Mouse (Mus musculus) erythroblast, embryonic 14.5 days (primary cell): ENCODE measurements around the gene Tor3a. TPM values are rescaled to one million over a fixed set of nuclear protein-coding genes. Genes with fewer than 3 reads are reported as not detected.

Source experiments
- H3K27me3 ChIP-seq: 2 replicates; pipeline ENCODE4 v1.6.1; 2012; ENCODE audit warnings: inconsistent platforms; ENCODE audit not compliant: control insufficient read depth
- H3K36me3 ChIP-seq: 2 replicates; pipeline ENCODE4 v1.6.1; 2012; ENCODE audit warnings: mild to moderate bottlenecking, inconsistent platforms; ENCODE audit not compliant: control insufficient read depth
- H3K4me1 ChIP-seq: 2 replicates; pipeline ENCODE4 v1.6.1; 2012; ENCODE audit warnings: inconsistent platforms; ENCODE audit not compliant: control insufficient read depth
- H3K4me3 ChIP-seq: replicated peaks from 2 replicates; pipeline ENCODE3; 2012; ENCODE audit warnings: moderate library complexity, mild to moderate bottlenecking, inconsistent platforms
- H3K9me3 ChIP-seq: 2 replicates; pipeline ENCODE4 v1.6.1; 2012; ENCODE audit warnings: low read length, inconsistent platforms, mixed read lengths; ENCODE audit not compliant: control insufficient read depth
- GATA1 ChIP-seq: IDR thresholded peaks from 2 replicates; pipeline ENCODE4 v1.6.1; 2012; ENCODE audit warnings: low read length, inconsistent platforms, mixed read lengths
- TAL1 ChIP-seq: IDR thresholded peaks from 3 replicates; pipeline ENCODE4 v1.6.1; 2012; ENCODE audit warnings: low read length, inconsistent platforms, mixed read lengths
- polyA plus RNA-seq: library from polyadenylated mRNA; stranded (reverse); fragments of >175 nt; gene quantifications from 2 replicates; pipeline ENCODE4 v1.2.3, GENCODE M21; 2012

The Tor3a gene
- polyA plus RNA-seq, 1 experiment: not detected

DNA sequence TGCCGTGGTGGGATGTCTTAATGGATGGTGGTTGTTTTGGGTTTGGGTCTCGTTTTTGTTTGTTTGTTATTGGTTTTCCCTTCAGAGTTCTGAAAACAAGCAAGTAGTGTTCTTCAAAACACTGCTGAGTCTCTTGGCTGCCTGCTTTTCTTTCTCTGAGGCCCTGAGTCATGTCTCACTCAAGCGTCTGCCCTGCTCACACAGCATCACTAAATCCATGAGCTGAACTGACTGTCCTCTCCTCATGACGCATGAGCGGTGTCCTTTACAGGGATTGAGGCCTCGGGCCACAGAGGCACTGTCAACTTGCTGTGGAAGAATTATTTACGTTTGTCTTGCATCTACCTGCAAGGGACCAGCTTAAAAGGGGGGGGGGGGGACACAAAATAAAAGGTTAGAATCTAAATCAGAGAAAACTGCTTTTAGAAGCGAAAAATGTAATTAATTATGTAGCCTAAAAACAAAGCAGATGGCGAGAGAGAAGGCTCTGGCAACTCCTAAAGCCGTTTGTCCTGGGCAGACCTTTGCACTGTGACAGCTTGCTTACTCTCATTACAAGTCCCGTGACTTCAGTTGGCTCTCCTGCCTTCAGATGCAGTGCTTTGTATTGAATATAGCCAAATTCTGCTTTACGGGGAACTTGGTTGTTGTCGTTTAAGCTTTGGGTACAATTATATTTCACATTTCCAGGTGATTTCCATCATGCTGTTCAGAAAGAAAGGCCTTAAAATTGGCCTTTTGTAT, 29.2 kb downstream of the Tor3a start:
- Histone ChIP-seq H3K4me1 (peaks cover 8% of the 10 kb centered on the region), H3K9me3 (no peaks in the 10 kb centered on the region), H3K36me3 (peaks cover 35% of the 10 kb centered on the region), H3K4me3 (no peak overlapping the region), H3K27me3 (no peaks in the 10 kb centered on the region)
- no peak for TF ChIP-seq GATA1
- TF ChIP-seq TAL1: no peak

DNA sequence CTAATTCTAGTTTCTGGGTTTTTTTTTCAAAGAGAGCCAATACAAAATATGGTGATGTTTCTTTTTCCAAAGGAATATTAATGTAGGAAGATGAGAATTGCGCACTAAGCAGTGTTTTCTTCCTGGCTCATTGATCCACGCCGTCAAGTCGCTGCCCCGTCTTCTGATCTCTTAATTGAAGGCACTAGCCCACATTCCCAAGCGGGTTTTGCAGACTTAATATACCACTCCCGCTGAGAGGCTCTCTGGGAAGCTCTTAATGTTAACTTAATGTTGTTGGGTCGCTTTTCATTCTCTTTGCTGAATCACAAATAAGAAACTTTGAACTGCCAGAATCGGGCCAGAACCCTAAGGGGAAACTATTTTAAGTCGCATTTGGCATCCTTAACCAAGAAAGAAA, 30.1 kb downstream of the Tor3a start:
- no peaks in the 10 kb centered on the region for H3K9me3 ChIP-seq
- no peaks in the 10 kb centered on the region for H3K27me3 ChIP-seq
- TF ChIP-seq TAL1: no peak
- no peak for TF ChIP-seq GATA1
- peaks cover 8% of the 10 kb centered on the region for H3K4me1 ChIP-seq
- no peak overlapping the region for H3K4me3 ChIP-seq
- H3K36me3 ChIP-seq: peaks cover 40% of the 10 kb centered on the region

DNA sequence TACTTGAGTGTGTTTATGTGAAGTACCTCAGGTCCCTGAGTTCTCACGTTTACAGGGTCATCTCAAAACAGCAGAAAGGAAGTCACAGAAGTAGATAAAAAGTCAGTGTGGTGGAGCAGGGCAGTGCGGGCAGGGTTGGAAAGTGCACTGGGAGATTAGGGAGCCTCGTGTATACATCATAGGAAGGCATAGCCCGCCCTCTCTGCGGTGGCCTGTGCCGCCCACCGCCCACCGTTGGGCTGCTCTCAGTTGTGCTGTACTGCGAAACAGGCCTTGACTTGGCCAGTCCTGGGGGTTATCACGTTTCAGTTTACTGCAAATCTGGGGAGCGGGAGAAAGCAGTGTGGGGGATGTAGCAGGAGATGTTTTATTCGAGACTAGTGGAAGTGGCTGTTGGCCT, 31.3 kb downstream of the Tor3a start:
- Histone ChIP-seq H3K36me3 (peaks cover 43% of the 10 kb centered on the region), H3K4me1 (peaks cover 8% of the 10 kb centered on the region), H3K9me3 (no peaks in the 10 kb centered on the region), H3K27me3 (no peaks in the 10 kb centered on the region), H3K4me3 (no peak overlapping the region)
- TF ChIP-seq GATA1: no peak
- TF ChIP-seq TAL1: no peak

DNA sequence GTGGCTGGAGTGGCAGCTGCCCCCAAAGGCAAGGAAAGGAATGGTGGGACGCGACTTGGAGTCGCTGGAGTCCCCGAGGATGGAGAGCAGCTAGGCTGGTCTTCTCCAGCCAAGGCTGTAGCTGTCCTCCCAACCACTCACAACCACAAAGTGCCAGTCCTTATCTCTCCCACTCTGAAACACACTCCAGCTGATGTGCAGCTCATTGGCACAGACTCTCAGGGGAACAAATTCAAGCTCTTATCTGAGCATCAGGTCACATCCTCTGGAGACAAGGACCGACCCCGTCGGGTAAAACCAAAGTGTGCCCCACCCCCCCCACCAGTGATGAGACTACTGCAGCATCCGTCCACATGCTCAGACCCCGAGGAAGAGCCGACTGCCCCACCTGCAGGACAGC, 32.3 kb downstream of the Tor3a start:
- TF ChIP-seq TAL1 (no peak), GATA1 (no peak)
- Histone ChIP-seq H3K4me3 (no peak overlapping the region), H3K36me3 (peaks cover 46% of the 10 kb centered on the region), H3K27me3 (no peaks in the 10 kb centered on the region), H3K4me1 (peaks cover 8% of the 10 kb centered on the region), H3K9me3 (no peaks in the 10 kb centered on the region)

DNA sequence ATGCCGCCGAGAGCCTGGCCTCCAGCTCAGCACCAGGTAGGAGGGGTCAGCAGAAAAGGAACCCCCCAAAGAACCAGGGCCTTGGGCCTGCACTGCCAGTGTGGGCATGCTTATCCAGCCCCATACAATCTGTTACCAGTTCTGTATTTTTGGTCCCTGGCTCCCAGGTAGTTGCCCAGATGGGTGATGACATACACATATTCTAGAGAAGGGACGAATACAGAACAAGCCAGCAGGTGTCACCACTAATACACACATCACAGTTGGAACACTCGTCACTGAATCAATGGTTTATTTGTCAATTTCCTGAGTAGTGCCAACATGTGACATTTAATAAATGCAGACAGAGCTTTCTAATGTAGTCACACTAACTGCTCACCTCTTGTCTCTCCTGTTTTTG, 33.6 kb downstream of the Tor3a start:
- Histone ChIP-seq H3K27me3 (no peaks in the 10 kb centered on the region), H3K36me3 (peaks cover 53% of the 10 kb centered on the region), H3K4me3 (no peak overlapping the region), H3K4me1 (peaks cover 8% of the 10 kb centered on the region), H3K9me3 (no peaks in the 10 kb centered on the region)
- no peak for TF ChIP-seq TAL1
- TF ChIP-seq GATA1: no peak

DNA sequence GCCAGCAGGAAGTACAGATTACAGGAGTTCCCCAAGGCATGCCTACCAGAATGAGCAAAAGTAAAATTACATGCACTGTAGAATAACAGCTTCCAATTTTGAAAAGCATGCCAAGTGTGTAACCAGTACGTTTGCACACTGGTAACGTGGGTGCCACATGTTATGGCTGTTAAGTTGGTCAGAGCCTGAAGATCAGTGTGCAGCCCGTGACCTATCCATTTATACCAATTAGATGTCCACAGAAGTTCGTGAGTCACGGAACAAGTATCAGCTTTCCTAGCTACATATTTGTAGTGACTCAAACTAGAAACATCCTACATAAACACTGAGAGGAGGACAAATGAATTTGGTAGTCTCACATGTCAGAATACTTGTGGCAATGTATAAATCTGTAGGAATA, 34.7 kb downstream of the Tor3a start:
- Histone ChIP-seq H3K36me3 (peaks cover 57% of the 10 kb centered on the region), H3K9me3 (no peaks in the 10 kb centered on the region), H3K27me3 (no peaks in the 10 kb centered on the region), H3K4me3 (no peak overlapping the region), H3K4me1 (peaks cover 8% of the 10 kb centered on the region)
- TF ChIP-seq TAL1: no peak
- TF ChIP-seq GATA1: no peak

DNA sequence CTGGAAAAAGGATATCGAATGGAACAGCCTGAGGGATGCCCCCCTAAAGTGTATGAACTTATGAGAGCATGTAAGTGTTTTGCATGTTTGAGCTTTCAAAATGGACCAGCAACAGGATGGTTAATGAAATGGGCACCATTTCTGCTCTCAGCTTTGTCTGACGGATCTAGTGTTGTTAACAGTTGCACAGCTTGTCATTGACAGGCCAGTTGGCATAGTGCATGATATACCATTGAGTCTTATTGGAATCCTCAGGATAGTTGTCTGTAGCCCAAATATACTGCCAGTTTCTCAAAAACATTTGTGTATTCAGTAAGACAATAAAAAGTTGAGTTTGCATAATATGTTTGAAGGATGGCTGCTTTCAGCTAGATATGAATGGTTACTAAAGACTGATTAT, 39.0 kb downstream of the Tor3a start:
- no peak overlapping the region for H3K4me3 ChIP-seq
- TF ChIP-seq TAL1 (no peak), GATA1 (no peak)

DNA sequence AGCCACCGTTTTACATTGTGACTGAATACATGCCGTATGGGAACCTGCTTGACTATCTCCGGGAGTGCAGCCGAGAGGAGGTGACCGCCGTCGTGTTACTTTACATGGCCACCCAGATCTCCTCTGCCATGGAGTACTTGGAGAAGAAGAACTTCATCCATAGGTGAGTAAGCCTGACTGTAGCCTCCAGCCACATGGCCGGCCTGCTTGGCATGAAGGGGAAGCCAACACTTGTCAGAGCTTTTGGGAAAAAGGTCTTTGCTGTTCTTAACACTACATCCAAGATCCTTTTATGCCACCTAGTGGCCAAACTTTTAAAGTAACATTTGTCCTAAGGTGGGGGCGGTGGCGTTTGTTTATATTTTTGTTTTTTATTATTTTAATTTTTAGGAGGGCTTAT, 41.1 kb downstream of the Tor3a start:
- Histone ChIP-seq H3K36me3 (peaks cover 55% of the 10 kb centered on the region), H3K27me3 (no peaks in the 10 kb centered on the region), H3K4me1 (no peaks in the 10 kb centered on the region), H3K9me3 (no peaks in the 10 kb centered on the region), H3K4me3 (no peak overlapping the region)
- no peak for TF ChIP-seq GATA1

More for the DNA sequence above, 39.0 kb downstream of the Tor3a start:
- Histone ChIP-seq H3K27me3 (no peaks in the 10 kb centered on the region), H3K4me1 (no peaks in the 10 kb centered on the region), H3K36me3 (peaks cover 54% of the 10 kb centered on the region), H3K9me3 (no peaks in the 10 kb centered on the region)

DNA sequence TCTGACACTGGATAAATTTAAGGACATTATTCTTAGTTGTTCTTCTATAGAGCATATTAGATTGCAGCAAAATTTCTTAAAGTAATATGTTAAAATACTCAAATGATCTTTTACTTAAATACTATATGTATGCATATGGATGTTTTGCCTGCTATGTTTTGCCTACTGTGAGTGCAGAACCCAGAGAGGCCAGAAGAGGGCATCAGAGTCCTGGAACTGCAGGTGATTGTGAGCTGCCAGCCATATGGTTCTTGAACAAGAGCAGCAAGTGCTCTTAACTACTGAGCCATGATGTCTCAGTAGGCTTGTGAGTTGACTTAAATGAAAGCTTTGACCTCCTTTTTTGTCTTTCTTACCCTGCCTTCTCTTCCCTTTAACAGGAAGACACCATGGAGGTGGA, 43.2 kb downstream of the Tor3a start:
- no peak for TF ChIP-seq GATA1
- no peak for TF ChIP-seq TAL1
- Histone ChIP-seq H3K27me3 (no peaks in the 10 kb centered on the region), H3K4me3 (no peak overlapping the region), H3K4me1 (no peaks in the 10 kb centered on the region), H3K36me3 (peaks cover 49% of the 10 kb centered on the region), H3K9me3 (no peaks in the 10 kb centered on the region)

DNA sequence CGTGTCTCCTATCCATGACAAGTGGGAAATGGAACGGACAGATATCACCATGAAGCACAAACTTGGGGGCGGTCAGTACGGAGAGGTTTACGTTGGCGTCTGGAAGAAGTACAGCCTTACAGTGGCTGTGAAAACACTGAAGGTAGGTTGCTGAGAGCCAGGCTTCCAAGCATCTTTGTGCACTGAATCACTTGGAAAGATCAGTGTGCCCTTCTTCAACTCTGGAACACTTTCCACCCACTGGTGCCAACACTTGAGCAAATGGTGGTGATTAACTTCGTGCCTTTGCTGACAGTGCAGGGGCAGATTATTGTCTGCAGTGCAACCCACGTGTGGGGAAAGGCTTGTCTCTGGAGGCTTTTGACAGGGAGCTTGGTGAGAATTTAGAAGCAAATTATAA, 44.2 kb downstream of the Tor3a start:
- Histone ChIP-seq H3K4me3 (no peak overlapping the region), H3K27me3 (no peaks in the 10 kb centered on the region), H3K4me1 (peaks cover 2% of the 10 kb centered on the region; the same call in 1 of the 2 replicates), H3K9me3 (no peaks in the 10 kb centered on the region), H3K36me3 (peaks cover 50% of the 10 kb centered on the region)
- TF ChIP-seq GATA1: no peak
- TF ChIP-seq TAL1: no peak
